Mouse (Mus musculus) adrenal gland, adult 2 months (tissue): ENCODE data around the gene Dph2. TPM values are rescaled to one million over a fixed set of nuclear protein-coding genes. Genes with fewer than 3 reads are reported as not detected.

Experiments used
- polyA plus RNA-seq: library from polyadenylated mRNA; depleted of rRNA; stranded (reverse); fragments of >200 nt; gene quantifications from 2 replicates; pipeline ENCODE4 v1.2.3, GENCODE M21; 2012; rRNA removed
- total RNA-seq, 2 experiments: library from RNA; stranded (reverse); gene quantifications; 2 replicates each; pipeline ENCODE4 v1.2.3; 2021

Dph2 gene
- total and polyA plus RNA-seq, 3 experiments = 9.5 to 18.9 (median 9.7) TPM

Other genes with a start within 250 kb of the Dph2 start
- 10 to 100 TPM; 19.5 to 28.0 TPM for gene Dmap1, start 209.8 kb downstream of the Dph2 start, total RNA-seq
- 15.4 and 19.4 TPM in 2 replicates for gene Dmap1, start 209.8 kb downstream of the Dph2 start, polyA plus RNA-seq
- not detected for gene Gm12845, start 167.6 kb downstream of the Dph2 start, total RNA-seq
- not detected in 2 replicates for gene Gm12845, start 167.6 kb downstream of the Dph2 start, polyA plus RNA-seq
- gene Klf17, start 126.4 kb downstream of the Dph2 start, total RNA-seq = not detected
- not detected in 2 replicates for gene Klf17, start 126.4 kb downstream of the Dph2 start, polyA plus RNA-seq
- 10 to 100 TPM in 1 of 2 experiments, 1 to 10 TPM in 1; 9.0 to 14.5 TPM for gene Slc6a9, start 57.5 kb downstream of the Dph2 start, total RNA-seq
- gene Slc6a9, start 57.5 kb downstream of the Dph2 start, polyA plus RNA-seq = 29.7 and 39.7 TPM in 2 replicates
- gene Ccdc24, start 19.5 kb downstream of the Dph2 start, total RNA-seq = 1 to 10 TPM in 1 of 2 experiments, under 1 TPM in 1; 0.52 to 1.1 TPM
- gene Ccdc24, start 19.5 kb downstream of the Dph2 start, polyA plus RNA-seq = 2.4 and 2.5 TPM in 2 replicates
- gene B4galt2, start 8.5 kb downstream of the Dph2 start, total RNA-seq = 10 to 100 TPM in 1 of 2 experiments, 1 to 10 TPM in 1; 8.7 to 12.1 TPM
- 63.8 and 65.8 TPM in 2 replicates for gene B4galt2, start 8.5 kb downstream of the Dph2 start, polyA plus RNA-seq
- 100 to 1,000 TPM; 208 to 226 TPM for gene Atp6v0b, start 4.7 kb downstream of the Dph2 start, total RNA-seq
- 597 and 627 TPM in 2 replicates for gene Atp6v0b, start 4.7 kb downstream of the Dph2 start, polyA plus RNA-seq
- gene Ipo13, start 23.0 kb upstream of the Dph2 start, total RNA-seq = 10 to 100 TPM; 35.8 to 46.3 TPM
- 49.3 and 67.1 TPM in 2 replicates for gene Ipo13, start 23.0 kb upstream of the Dph2 start, polyA plus RNA-seq
- gene Artn, start 37.7 kb upstream of the Dph2 start, total RNA-seq = under 1 TPM in 1 of 2 experiments, not detected in 1; 0.41 TPM
- gene Artn, start 37.7 kb upstream of the Dph2 start, polyA plus RNA-seq = 0.43 and 0.52 TPM in 2 replicates
- gene St3gal3, start 242.9 kb upstream of the Dph2 start, total RNA-seq = 10 to 100 TPM; 36.7 to 45.8 TPM
- gene St3gal3, start 242.9 kb upstream of the Dph2 start, polyA plus RNA-seq = 44.3 and 56.7 TPM in 2 replicates